Mouse (Mus musculus): Measurements from ENCODE around the gene Spryd7. TPM values are rescaled to one million over a fixed set of nuclear protein-coding genes. Genes with fewer than 3 reads are reported as not detected.

The Spryd7 gene
- total RNA-seq, 1 experiment from 2014 or later = 17.9 TPM

DNA sequence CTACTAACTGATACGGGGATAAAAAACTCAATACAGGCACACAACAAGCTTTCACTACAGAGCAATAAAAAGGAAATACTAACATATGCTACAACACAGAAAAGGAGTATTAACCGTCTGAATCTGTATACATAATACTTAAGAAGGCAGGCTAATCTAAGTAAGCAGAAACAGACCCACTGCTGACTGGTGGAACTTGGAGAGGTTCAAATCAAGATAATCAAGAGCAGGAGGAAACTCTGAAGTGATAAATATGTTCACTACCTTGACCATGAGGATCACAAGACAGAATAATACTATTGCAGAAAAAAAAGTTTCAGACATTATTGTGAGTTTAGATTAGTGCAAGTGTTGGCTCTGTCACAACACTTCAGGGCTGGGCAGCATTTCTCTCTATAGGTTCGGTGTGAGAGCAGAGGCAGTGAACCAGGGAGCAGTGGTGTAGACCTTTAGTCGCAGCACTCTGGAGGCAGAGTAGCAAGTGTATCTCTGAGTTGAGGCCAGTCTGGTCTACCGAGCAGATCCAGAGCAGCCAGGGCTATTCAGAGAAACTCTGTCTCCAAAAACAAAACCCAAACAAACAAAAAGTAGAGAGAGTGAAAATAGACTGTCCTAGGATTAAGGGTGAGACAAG is 19.9 kb downstream of the Spryd7 start:
- DNase-seq = no peak

DNA sequence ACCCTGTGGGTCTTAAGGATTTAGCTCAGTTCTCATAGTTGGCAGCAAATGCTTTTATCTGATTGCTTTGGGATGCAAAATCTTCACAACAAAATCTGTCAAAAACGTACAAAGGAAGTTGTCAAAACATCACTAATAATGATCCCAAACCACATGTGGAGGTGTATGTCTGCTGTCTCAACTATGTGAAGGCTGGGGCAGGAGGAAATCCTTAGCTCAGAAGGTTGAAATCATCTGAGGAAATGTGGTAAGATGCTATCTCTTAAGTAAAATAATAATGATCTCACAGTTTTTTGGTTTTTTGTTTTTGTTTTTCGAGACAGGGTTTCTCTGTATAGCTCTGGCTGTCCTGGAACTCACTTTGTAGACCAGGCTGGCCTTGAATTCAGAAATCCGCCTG is 20.9 kb downstream of the Spryd7 start:
- DNase-seq = no peak

DNA sequence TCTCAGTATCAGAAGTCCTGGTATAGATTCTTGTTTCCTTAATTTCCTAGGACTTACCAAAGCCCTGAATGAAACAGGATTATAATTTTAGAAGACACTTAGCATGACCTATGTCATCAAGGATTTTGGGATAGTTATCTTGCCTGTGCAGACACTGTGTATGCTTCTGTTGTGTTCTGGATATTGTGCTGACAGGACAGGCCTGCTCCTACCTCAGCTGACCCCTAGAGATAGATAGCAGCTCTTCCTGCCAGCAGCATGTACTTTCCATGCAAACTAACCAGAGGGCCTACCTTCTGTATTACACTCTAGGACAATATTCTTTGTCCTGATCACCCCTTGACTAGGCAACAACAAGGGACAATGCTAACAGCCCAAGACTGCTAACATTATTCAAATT is 25.7 kb downstream of the Spryd7 start:
- no peak for DNase-seq

DNA sequence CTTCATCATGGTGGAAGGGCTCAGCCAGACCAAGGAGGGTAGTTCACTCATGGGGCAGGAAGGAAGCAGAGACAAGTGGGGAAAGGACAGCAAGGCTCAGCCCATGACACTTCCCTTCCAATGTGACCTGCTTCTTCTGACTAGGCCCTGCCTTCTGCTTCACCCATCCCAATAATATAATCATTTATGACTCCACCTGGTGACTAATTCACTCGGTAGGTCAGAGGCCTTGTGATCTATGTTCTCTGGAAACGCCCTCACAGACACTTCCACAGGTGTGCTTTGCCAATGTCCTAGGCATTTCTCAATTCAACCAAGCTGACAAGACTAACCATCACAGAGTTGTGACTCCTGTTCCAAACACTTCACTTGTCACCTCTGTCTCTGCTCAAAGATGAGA is 26.3 kb downstream of the Spryd7 start:
- no peak for DNase-seq

DNA sequence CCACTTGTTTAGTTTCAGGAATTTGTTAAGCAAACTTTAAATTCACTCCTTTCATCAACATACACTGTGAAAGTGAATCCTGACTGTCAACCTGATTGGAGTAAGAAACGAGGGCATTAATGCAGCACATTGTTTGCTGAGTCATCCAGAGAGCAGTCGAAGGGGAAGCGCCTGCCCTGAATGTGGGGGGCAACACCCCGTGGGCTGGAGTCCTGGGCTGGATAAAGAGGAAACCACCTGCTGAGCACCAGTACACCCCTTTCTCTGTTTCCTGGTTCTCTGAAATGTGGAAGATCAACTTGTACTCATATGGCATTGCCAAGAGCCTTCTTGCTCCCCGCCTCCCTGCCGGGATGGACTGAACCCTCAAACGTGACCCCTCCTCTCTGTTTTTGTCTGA is 27.2 kb downstream of the Spryd7 start:
- DNase-seq = no peak

DNA sequence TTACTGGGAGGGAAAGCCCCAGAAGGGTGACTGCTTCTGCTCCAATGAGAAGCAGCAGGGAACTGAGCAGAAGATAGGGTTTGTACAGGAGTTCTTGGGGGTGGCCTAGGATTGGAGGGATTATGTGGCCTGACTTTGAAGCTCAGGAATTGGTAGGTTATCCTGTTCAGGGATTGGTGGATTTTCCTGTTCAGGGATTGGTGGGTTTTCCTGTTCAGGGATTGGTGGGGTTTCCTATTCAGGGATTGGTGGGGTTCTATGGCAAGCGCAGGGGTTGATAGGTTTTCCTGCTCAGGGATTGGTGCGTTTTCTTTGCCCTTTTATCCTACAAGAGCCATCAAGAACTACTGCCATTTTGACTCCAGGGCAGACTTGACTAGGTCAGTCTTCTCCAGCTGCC is 30.7 kb downstream of the Spryd7 start:
- no peak for DNase-seq

DNA sequence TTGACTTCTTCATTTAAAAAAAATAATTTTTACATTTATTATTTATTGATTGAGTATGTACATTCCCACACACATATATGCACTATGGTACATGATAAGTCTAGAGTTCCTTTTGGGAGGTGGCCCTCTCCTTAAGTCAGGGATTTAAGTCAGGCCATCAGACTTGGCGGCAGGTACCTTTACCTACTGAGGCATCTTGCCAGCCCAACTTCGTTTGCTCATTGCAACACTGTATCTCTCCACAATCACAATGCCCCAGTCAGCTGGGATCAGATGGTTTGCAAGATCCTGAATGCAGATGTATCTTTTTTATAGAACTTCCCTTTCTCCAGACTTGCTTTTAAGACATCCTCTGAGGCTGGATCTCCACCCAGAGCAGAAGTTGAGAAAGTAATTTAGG is 32.9 kb downstream of the Spryd7 start:
- DNase-seq = no peak

DNA sequence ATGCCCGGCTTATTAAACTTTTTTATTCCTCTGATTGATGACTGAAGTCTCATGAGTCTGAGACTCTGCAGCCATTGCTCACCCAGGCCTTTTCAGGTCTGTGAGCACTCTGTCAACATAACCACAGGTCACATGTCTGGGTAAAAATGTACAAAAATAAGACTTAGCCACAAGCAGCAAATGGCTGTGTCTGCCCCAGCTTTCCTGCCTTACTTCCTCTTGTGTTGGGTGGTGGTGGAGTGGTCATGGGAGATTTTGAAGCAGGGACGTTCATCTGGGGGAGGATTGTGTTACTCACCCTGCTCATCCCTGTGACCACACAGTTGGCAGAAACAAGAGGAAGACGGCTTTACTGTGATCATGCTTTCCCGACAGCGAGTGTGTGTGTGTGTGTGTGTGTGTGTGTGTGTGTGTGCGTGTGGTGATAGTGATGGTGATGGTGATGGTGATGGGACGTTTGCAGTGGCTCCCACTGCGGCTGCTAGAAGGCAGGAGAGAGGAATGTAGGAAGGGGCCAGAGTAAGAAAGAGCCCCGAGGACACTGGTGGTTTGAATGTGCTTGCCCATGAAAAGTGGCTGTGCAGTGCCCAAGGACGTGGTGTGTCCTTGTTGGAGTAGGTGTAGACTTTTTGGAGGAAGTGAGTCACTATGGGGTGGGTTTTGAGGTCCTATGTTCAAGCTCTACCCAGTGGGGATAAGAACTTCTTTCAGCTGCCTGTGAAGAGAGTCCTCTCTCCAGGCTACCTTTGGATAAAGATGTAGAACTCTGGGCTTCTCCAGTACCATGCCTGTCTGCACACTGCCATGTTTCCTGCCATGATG is 37.8 kb downstream of the Spryd7 start:
- DNase-seq = no peak

DNA sequence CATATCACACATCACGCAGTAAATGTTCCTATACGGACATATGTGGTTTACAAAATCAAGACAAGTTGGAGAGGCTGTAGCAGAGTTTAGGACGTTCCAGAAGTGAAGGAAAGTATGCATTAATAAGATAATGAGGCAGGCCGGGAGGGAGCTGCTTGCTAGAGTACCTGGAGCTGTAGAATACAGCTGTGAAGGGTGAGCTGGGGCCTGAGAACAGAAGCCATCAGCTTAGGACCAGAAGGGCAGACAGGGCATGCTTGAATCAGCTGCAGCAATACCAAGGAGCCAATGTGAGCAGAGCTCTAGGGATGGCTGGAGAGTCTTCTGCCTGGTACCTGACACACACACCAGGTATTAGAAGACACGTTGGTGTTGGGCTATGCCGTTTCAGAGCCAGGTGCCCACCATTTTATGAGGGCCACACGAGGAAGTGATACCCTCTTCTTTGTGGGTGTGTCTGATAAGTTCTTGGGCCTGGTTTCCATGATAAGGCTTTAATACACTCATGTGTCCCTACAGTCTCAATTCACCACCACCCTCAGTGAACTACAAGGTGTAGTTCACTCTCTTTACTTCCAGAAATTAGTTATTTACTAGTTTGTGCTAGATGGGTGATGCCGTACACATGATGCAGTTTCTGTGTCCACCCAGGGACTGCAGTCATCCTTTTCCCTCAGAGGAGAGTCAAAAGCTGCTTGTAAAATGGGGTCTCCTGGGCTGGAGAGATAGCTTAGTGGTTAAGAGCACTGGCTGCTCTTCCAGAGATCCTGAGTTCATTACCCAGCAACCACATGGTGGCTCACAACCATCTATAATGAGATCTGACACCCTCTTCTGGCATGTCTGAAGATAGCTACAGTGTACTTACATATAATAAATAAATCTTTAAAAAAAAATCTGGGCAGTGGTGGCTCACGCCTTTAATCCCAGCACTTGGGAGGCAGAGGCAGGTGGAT is 39.9 kb downstream of the Spryd7 start:
- DNase-seq = no peak

DNA sequence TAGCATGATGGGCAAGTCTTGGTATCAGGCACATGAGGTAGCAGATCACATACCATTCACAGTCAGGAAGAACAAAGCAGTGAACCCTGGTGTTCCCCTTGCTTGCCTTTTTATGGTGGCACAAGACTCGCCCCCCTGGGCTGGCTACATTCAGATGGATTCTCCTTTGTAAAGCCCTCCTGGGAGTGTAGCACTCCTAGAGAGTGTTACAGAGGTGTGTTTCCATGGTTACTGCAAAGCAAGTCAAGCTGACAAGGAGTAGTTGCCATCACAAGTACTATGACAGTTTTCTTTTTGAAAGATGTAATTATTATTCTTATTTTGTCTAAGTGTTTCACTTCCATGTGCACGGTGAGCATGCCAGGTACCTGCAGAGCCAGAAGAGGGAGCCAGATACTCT is 45.2 kb downstream of the Spryd7 start:
- DNase-seq = no peak

DNA sequence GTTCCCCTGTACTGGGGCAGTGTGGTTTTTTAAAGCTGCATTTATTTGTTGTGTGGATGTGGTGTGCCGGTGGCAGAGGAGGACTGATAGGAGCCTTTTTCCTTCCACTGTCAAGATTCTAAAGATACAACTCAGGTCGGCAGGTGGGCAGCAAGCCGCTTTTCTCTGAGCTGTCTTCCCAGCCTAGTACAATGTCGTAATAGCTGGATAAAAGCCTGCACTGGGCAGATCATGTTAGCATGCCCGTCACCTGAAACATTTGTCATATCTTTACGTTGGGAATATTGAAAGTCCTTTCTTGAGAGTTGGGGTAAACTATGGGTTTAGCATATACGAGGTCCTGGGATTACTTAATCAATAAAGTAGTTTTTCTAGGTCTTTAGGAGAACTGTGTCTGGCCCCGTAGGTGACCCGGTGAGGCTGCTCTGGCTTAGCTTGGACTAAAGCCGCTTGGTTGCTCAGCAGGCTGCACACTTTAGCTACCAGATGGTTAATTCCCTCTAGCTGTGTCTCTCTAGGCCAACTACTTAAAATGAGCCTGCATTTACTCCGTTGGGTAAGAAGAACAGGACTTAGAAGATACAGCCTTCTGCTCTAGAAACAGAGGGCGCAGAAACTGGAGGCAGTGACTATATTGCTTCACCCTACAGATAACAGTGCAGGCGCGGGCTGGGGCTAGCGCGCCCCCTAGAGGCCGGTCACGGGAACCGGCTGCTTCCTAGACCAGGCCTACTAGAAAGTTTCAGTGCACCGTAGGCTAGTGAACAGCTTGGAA is 58.8 kb downstream of the Spryd7 start:
- DNase-seq = peak; percentile 91

DNA sequence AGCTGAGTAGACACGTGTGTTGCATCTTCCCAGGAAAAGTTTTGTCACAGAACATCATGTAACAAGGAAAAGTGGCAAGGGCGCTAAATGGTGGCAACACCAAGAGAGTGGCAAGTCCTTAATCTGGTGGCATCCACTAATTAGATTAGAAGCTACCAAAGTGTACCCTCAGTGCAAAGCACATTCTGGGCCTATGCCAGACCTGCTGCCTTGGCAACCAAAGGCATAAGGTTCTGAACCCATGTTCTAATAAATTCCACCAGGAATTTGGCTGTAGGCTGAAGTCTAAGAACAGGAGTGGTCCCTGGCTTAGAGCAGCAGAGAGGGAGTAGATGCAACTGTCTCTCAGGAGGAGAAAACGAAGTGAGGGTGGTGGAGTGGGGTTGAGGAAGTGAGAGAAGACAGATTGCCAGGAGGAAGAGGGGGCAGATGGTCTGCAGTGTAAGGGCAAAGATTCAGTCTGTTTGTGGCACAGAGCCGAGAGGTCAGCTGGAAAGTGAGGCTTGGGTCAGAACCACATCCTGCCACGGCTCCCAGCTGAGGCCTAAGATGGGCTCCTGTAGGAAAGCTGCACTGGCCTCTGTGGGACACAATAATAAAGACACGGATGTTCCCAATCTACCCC is 63.1 kb downstream of the Spryd7 start:
- no peak for DNase-seq

Other genes starting within 250 kb of the Spryd7 start
- 0.34 and 0.37 TPM in 2 replicates for gene Arl11, start 247.1 kb downstream of the Spryd7 start, total RNA-seq (2021)
- 3.9 and 5.0 TPM in 2 replicates for gene Ebpl, start 196.4 kb downstream of the Spryd7 start, total RNA-seq (2021)
- gene Kpna3, start 117.0 kb downstream of the Spryd7 start, total RNA-seq (2021) = 30.3 and 31.3 TPM in 2 replicates
- gene Trim13, start 41.4 kb upstream of the Spryd7 start, total RNA-seq (2021) = 7.6 and 7.7 TPM in 2 replicates
- 0.26 and 0.41 TPM in 2 replicates for gene Kcnrg, start 50.6 kb upstream of the Spryd7 start, total RNA-seq (2021)